Mouse (Mus musculus) hindbrain, embryonic 12.5 days (tissue): ENCODE data around the gene Prpf3. TPM values are rescaled to one million over a fixed set of nuclear protein-coding genes. Genes with fewer than 3 reads are reported as not detected.
A peak's percentile ranks its signal among the peaks of the same experiment; 100 is the strongest.
"Not testable (repeated sequence)": the region's sequence is repeated elsewhere in the genome, so short reads cannot be mapped to it uniquely, and the experiment has no call there.

Experiments
- ATAC-seq: fragments of 200-750 bp; cut with Nextera tagmentation; 2 replicates; pipeline ENCODE4 v1.8.0; 2017; ENCODE audit warnings: moderate TSS enrichment; ENCODE audit not compliant: low FRiP score
- H3K27ac ChIP-seq: fragments of 300-500 bp; sonication (generic); 2 replicates; pipeline ENCODE4 v1.5.1; 2016; ENCODE audit warnings: mild to moderate bottlenecking
- H3K27me3 ChIP-seq: fragments of 300-500 bp; sonication (generic); 2 replicates; pipeline ENCODE4 v1.6.1; 2016; ENCODE audit warnings: mild to moderate bottlenecking
- H3K36me3 ChIP-seq: fragments of 300-500 bp; sonication (generic); 2 replicates; pipeline ENCODE4 v1.6.1; 2016; ENCODE audit warnings: mild to moderate bottlenecking
- H3K4me1 ChIP-seq: fragments of 300-500 bp; sonication (generic); 2 replicates; pipeline ENCODE4 v1.6.1; 2016
- H3K4me2 ChIP-seq: fragments of 300-500 bp; sonication (generic); replicated peaks from 2 replicates; pipeline ENCODE4 v1.6.1; 2016; ENCODE audit warnings: mild to moderate bottlenecking
- H3K4me3 ChIP-seq: fragments of 300-500 bp; sonication (generic); 2 replicates; pipeline ENCODE4 v1.5.1; 2016; ENCODE audit warnings: mild to moderate bottlenecking
- H3K9ac ChIP-seq: fragments of 300-500 bp; sonication (generic); 2 replicates; pipeline ENCODE4 v1.6.1; 2016; ENCODE audit warnings: mild to moderate bottlenecking, moderate library complexity
- H3K9me3 ChIP-seq: fragments of 300-500 bp; sonication (generic); replicated peaks from 2 replicates; pipeline ENCODE4 v1.6.1; 2016; ENCODE audit warnings: mild to moderate bottlenecking
- WGBS: fragments of 180-500 bp; shearing (Covaris S2); methylation state at CpG from one replicate; pipeline ENCODE4 v1.1.7; 2016; 5-methylcytosine and 5-hydroxymethylcytosine counted together
- polyA plus RNA-seq: library from polyadenylated mRNA; unstranded; fragments of >200 nt; fragmentation: Nextera tagmentation; extraction: Ambion mirVana; gene quantifications from 2 replicates; pipeline ENCODE4 v1.2.1, GENCODE M21; 2016

The Prpf3 gene
- polyA plus RNA-seq, 1 experiment from 2014 or later: 56.9 TPM

GRCm38 (mm10) chr3:95871392-95871867 is 15.7 kb upstream of the Prpf3 start, which contains the start of gene Mrps21:
Gene Mrps21 (minus strand): TSS chr3:95871519.
- H3K4me3 ChIP-seq: peak within 1 kb of the TSS; percentile 56
- H3K9ac ChIP-seq: peak within 1 kb of the TSS; percentile 76
- peak; percentile 94 for ATAC-seq
- H3K27ac ChIP-seq: peak within 1 kb of the TSS; percentile 71
- no peaks in the 10 kb centered on the region for H3K9me3 ChIP-seq
- peaks cover 21% of the 10 kb centered on the region for H3K36me3 ChIP-seq
- no peaks in the 10 kb centered on the region for H3K27me3 ChIP-seq
- H3K4me2 ChIP-seq: peak within 1 kb of the TSS; percentile 75
- WGBS: under 1% methylated on average over 33 of the region's 33 CpGs
- peaks cover 17% of the 10 kb centered on the region for H3K4me1 ChIP-seq

GRCm38 (mm10) chr3:95870976-95871375 is 15.3 kb upstream of the Prpf3 start:
- Histone ChIP-seq H3K27ac (peak overlapping the region; percentile 71), H3K9ac (peak overlapping the region; percentile 76), H3K4me1 (peaks cover 17% of the 10 kb centered on the region), H3K27me3 (no peaks in the 10 kb centered on the region), H3K4me2 (peak overlapping the region; percentile 75), H3K4me3 (peak overlapping the region; percentile 56), H3K36me3 (peaks cover 21% of the 10 kb centered on the region), H3K9me3 (no peaks in the 10 kb centered on the region)
- ATAC-seq: peak; percentile 55
- WGBS: 9% methylated on average over 15 of the region's 15 CpGs

GRCm38 (mm10) chr3:95867408-95867807 is 11.7 kb upstream of the Prpf3 start:
- peaks cover 39% of the 10 kb centered on the region for H3K36me3 ChIP-seq
- H3K9me3 ChIP-seq: no peaks in the 10 kb centered on the region
- no peak overlapping the region for H3K27ac ChIP-seq
- 90% methylated on average over 2 of the region's 2 CpGs for WGBS
- no peak for ATAC-seq
- H3K4me3 ChIP-seq: no peak overlapping the region
- no peaks in the 10 kb centered on the region for H3K27me3 ChIP-seq
- peaks cover 16% of the 10 kb centered on the region for H3K4me1 ChIP-seq
- no peak overlapping the region for H3K4me2 ChIP-seq
- no peak overlapping the region for H3K9ac ChIP-seq

GRCm38 (mm10) chr3:95866071-95866470 is 10.4 kb upstream of the Prpf3 start:
- Histone ChIP-seq H3K27ac (no peak overlapping the region), H3K4me1 (peaks cover 10% of the 10 kb centered on the region), H3K4me3 (no peak overlapping the region), H3K9ac (no peak overlapping the region), H3K36me3 (peaks cover 46% of the 10 kb centered on the region), H3K4me2 (no peak overlapping the region), H3K9me3 (no peaks in the 10 kb centered on the region), H3K27me3 (no peaks in the 10 kb centered on the region)
- WGBS: 95% methylated on average over 5 of the region's 5 CpGs
- no peak for ATAC-seq

DNA sequence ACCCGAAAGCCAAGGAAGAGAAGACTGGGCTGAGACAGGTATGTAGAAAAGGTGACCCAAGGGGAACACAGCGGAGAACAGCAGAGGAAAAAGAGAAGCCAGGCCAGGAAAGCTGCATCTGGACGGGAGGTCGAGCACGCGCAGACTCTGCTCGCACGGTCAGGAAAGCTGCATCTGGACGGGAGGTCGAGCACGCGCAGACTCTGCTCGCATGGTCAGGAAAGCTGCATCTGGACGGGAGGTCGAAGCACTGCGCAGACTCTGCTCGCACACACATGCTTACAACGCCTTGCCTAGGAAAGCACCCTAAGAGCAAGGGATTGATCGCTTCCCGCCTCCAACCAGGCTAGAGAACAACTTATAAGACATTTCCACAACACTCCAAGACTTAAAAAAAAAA is 9.9 kb upstream of the Prpf3 start:
- H3K36me3 ChIP-seq: peaks cover 46% of the 10 kb centered on the region
- 94% methylated on average over 20 of the region's 20 CpGs for WGBS

GRCm38 (mm10) chr3:95865050-95865449 is 9.4 kb upstream of the Prpf3 start:
- Histone ChIP-seq H3K4me2 (no peak overlapping the region), H3K4me3 (no peak overlapping the region), H3K27ac (no peak overlapping the region), H3K36me3 (peaks cover 46% of the 10 kb centered on the region), H3K9me3 (no peaks in the 10 kb centered on the region), H3K4me1 (peaks cover 1% of the 10 kb centered on the region; the same call in 1 of the 2 replicates), H3K9ac (no peak overlapping the region), H3K27me3 (no peaks in the 10 kb centered on the region)
- ATAC-seq: no peak
- 96% methylated on average over 5 of the region's 5 CpGs for WGBS

More for the DNA sequence above, 9.9 kb upstream of the Prpf3 start:
- no peak overlapping the region for H3K27ac ChIP-seq
- H3K4me2 ChIP-seq: no peak overlapping the region
- no peaks in the 10 kb centered on the region for H3K9me3 ChIP-seq
- H3K9ac ChIP-seq: no peak overlapping the region
- no peak overlapping the region for H3K4me3 ChIP-seq
- H3K4me1 ChIP-seq: peaks cover 7% of the 10 kb centered on the region
- no peak for ATAC-seq
- no peaks in the 10 kb centered on the region for H3K27me3 ChIP-seq

- H3K9me3 ChIP-seq: no peaks in the 10 kb centered on the region
- no peak overlapping the region for H3K4me3 ChIP-seq
- WGBS: 75% methylated on average over 7 of the region's 7 CpGs
- no peak for ATAC-seq
- no peaks in the 10 kb centered on the region for H3K27me3 ChIP-seq
- H3K36me3 ChIP-seq: peaks cover 36% of the 10 kb centered on the region
- no peak overlapping the region for H3K4me2 ChIP-seq
- no peak overlapping the region for H3K9ac ChIP-seq
- no peaks in the 10 kb centered on the region for H3K4me1 ChIP-seq
- H3K27ac ChIP-seq: no peak overlapping the region
These were observed 7.9 kb upstream of the Prpf3 start for GRCm38 (mm10) chr3:95863578-95863977.

DNA sequence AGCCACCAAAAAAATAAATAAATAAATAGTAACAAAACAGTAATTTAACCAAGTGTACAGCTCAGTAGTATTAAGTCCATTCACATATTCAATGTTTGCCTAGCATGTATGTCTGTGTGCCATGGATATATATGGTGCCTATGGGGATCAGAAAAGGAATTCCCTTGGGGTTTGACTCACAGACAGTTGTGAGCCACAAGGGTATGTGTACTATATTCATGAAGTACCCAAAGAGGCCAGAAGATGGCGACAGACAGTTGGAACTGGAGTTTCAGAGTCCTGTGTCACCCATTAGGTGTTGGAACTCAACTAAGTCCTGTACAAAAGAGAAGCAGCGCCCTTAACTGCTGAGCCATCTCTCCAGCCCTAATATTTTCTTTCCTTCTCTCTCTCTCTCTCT is 6.1 kb upstream of the Prpf3 start:
- WGBS: 37% methylated on average over 2 of the region's 2 CpGs

GRCm38 (mm10) chr3:95861216-95861615 is 5.5 kb upstream of the Prpf3 start:
- ATAC-seq: no peak
- no peak overlapping the region for H3K4me2 ChIP-seq

More for the DNA sequence above, 6.1 kb upstream of the Prpf3 start:
- Histone ChIP-seq H3K27me3 (no peaks in the 10 kb centered on the region), H3K36me3 (peaks cover 27% of the 10 kb centered on the region), H3K27ac (no peak overlapping the region), H3K4me2 (no peak overlapping the region), H3K4me1 (no peaks in the 10 kb centered on the region), H3K9ac (no peak overlapping the region), H3K4me3 (no peak overlapping the region), H3K9me3 (no peaks in the 10 kb centered on the region)
- ATAC-seq: 0 out of 2 replicates have a peak, but pooled peaks have one; percentile 46

DNA sequence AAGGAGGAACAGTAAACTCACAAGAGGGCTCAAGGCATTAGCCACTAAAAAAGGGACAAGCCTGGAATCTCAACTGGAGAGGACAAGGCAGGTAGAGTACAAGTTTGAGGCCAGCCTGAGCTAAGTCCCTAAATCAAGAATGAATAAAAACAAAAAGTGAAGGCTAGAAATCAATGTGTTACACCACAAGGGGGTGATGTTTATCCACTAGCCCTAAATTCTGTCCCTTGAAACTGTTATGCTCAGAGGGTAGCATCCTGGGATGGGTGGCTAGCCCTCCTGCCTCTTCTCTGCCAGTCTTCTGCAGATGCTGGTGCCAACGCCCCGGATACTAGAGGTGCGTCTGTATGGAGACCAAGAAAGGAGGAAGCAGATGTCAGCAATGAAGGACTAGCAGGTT is 4.6 kb upstream of the Prpf3 start:
- Histone ChIP-seq H3K27ac (no peak overlapping the region), H3K4me1 (0 out of 2 replicates have a peak, but pooled peaks cover 4% of the 10 kb centered on the region), H3K4me3 (no peak overlapping the region), H3K27me3 (no peaks in the 10 kb centered on the region), H3K9ac (no peak overlapping the region), H3K4me2 (no peak overlapping the region), H3K36me3 (peaks cover 21% of the 10 kb centered on the region), H3K9me3 (no peaks in the 10 kb centered on the region)
- no peak for ATAC-seq
- WGBS: 87% methylated on average over 3 of the region's 3 CpGs

More at GRCm38 (mm10) chr3:95861216-95861615, 5.5 kb upstream of the Prpf3 start:
- Histone ChIP-seq H3K36me3 (peaks cover 25% of the 10 kb centered on the region), H3K27me3 (no peaks in the 10 kb centered on the region), H3K4me1 (0 out of 2 replicates have a peak, but pooled peaks cover under 1% of the 10 kb centered on the region), H3K9me3 (no peaks in the 10 kb centered on the region), H3K9ac (no peak overlapping the region), H3K4me3 (no peak overlapping the region), H3K27ac (no peak overlapping the region)
- WGBS: 71% methylated on average over 10 of the region's 10 CpGs

DNA sequence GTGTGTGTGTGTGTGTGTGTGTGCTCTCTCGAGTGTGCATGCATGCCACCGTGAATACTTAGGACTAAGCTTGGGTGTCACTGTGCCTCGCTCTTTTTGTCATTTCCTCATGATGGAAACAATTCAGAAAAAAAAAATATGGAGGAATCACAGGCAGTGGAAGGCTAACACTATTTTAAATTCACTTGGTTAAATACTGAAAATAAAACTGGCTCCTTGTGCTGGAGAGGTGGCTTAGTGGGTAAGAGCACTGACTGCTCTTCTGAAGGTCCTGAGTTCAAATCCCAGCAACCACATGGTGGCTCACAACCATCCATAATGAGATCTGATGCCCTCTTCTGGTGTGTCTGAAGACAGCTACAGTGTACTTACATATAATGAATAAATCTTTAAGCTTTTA is 2.6 kb upstream of the Prpf3 start:
- H3K27ac ChIP-seq, H3K4me2 ChIP-seq, ATAC-seq, H3K9me3 ChIP-seq, H3K27me3 ChIP-seq, H3K9ac ChIP-seq, H3K4me1 ChIP-seq, H3K4me3 ChIP-seq: not testable (repeated sequence)
- WGBS: 91% methylated on average over 3 of the region's 3 CpGs
- H3K36me3 ChIP-seq: peaks cover 14% of the 10 kb centered on the region

- 91% methylated on average over 1 of the region's 1 CpGs for WGBS
These were observed 1.4 kb upstream of the Prpf3 start for GRCm38 (mm10) chr3:95857050-95857449.

GRCm38 (mm10) chr3:95856115-95856514 is 430 bp upstream of the Prpf3 start:
- Histone ChIP-seq H3K27me3 (no peaks in the 10 kb centered on the region), H3K9ac (peak overlapping the region; percentile 90), H3K27ac (peak overlapping the region; percentile 55; the same call in 1 of the 2 replicates), H3K9me3 (no peaks in the 10 kb centered on the region), H3K4me3 (peak overlapping the region; percentile 87), H3K4me1 (peaks cover 9% of the 10 kb centered on the region), H3K4me2 (peak overlapping the region; percentile 81), H3K36me3 (peaks cover 20% of the 10 kb centered on the region)
- 27% methylated on average over 7 of the region's 7 CpGs for WGBS
- no peak; the same call in none of the 2 replicates for ATAC-seq

More at GRCm38 (mm10) chr3:95857050-95857449, 1.4 kb upstream of the Prpf3 start:
- not testable (repeated sequence) for H3K9me3 ChIP-seq, H3K4me3 ChIP-seq, H3K27me3 ChIP-seq, H3K27ac ChIP-seq, H3K4me1 ChIP-seq, H3K4me2 ChIP-seq, H3K9ac ChIP-seq, ATAC-seq
- peaks cover 19% of the 10 kb centered on the region for H3K36me3 ChIP-seq
